Mouse (Mus musculus): ENCODE measurements around the gene Cadm1.

- TF ChIP-seq CTCF (IDR thresholded peaks at IDR 0.05; ENCODE audit: low read depth) (no peak), EP300 (IDR thresholded peaks at IDR 0.05; ENCODE audit: low read depth) (no peak)
Observed at GRCm38 (mm10) chr9:47891721-47892120, 361.7 kb downstream of the Cadm1 start.

Data from liver, postnatal 0 days (tissue).